Mouse (Mus musculus) liver, embryonic 13.5 days (tissue): ENCODE results near the gene Pou6f2. TPM values are rescaled to one million over a fixed set of nuclear protein-coding genes. Genes with fewer than 3 reads are reported as not detected.

Experiments
- ATAC-seq: fragments of 200-750 bp; cut with Nextera tagmentation; 2 replicates; pipeline ENCODE4 v1.8.0; 2017; ENCODE audit warnings: low read depth, mild to moderate bottlenecking, moderate number of reproducible peaks, moderate library complexity
- DNase-seq: peaks from one replicate; pipeline ENCODE4 v3.0.0; 2022
- H3K27ac ChIP-seq: fragments of 300-500 bp; sonication (generic); 2 replicates; pipeline ENCODE4 v1.5.1; 2015; ENCODE audit warnings: moderate library complexity, mild to moderate bottlenecking, inconsistent platforms
- H3K27me3 ChIP-seq: fragments of 300-500 bp; sonication (generic); 2 replicates; pipeline ENCODE4 v1.6.1; 2015; ENCODE audit warnings: mild to moderate bottlenecking, inconsistent platforms
- H3K36me3 ChIP-seq: fragments of 300-500 bp; sonication (generic); 2 replicates; pipeline ENCODE4 v1.6.1; 2015; ENCODE audit warnings: mild to moderate bottlenecking, inconsistent platforms
- H3K4me1 ChIP-seq: fragments of 300-500 bp; sonication (generic); replicated peaks from 2 replicates; pipeline ENCODE4 v1.6.1; 2015; ENCODE audit warnings: inconsistent platforms
- H3K4me2 ChIP-seq: fragments of 300-500 bp; sonication (generic); 2 replicates; pipeline ENCODE4 v1.6.1; 2015; ENCODE audit warnings: inconsistent platforms, mild to moderate bottlenecking, moderate library complexity
- H3K4me3 ChIP-seq: fragments of 300-500 bp; sonication (generic); replicated peaks from 2 replicates; pipeline ENCODE4 v1.5.1; 2015; ENCODE audit warnings: mild to moderate bottlenecking, inconsistent platforms
- H3K9ac ChIP-seq: fragments of 300-500 bp; sonication (generic); 2 replicates; pipeline ENCODE4 v1.6.1; 2015; ENCODE audit warnings: mild to moderate bottlenecking, inconsistent platforms
- H3K9me3 ChIP-seq: fragments of 300-500 bp; sonication (generic); replicated peaks from 2 replicates; pipeline ENCODE4 v1.6.1; 2016; ENCODE audit warnings: inconsistent platforms
- WGBS: fragments of 180-500 bp; shearing (Covaris S2); methylation state at CpG from one replicate; pipeline ENCODE4 v1.1.7; 2015; ENCODE audit not compliant: insufficient replicate concordance; 5-methylcytosine and 5-hydroxymethylcytosine counted together
- polyA plus RNA-seq: library from polyadenylated mRNA; unstranded; fragments of >200 nt; fragmentation: Nextera tagmentation; extraction: Ambion mirVana; gene quantifications from 2 replicates; pipeline ENCODE4 v1.2.1, GENCODE M21; 2015

Pou6f2 gene
- polyA plus RNA-seq, 1 experiment from 2014 or later: not detected

- ATAC-seq (no peak), DNase-seq (no peak)
- Histone ChIP-seq H3K27me3 (no peaks in the 10 kb centered on the region), H3K9ac (no peak overlapping the region), H3K27ac (no peak overlapping the region), H3K4me2 (no peak overlapping the region), H3K9me3 (no peaks in the 10 kb centered on the region), H3K36me3 (no peaks in the 10 kb centered on the region), H3K4me1 (no peaks in the 10 kb centered on the region), H3K4me3 (no peak overlapping the region)
- WGBS: 72% methylated on average over 8 of the region's 8 CpGs
Observed at GRCm38 (mm10) chr13:18312613-18313012, 84.9 kb downstream of the Pou6f2 start.

- Histone ChIP-seq H3K27me3 (no peaks in the 10 kb centered on the region), H3K9ac (no peak overlapping the region), H3K27ac (no peak overlapping the region), H3K36me3 (no peaks in the 10 kb centered on the region), H3K4me3 (no peak overlapping the region), H3K9me3 (no peaks in the 10 kb centered on the region), H3K4me2 (no peak overlapping the region), H3K4me1 (no peaks in the 10 kb centered on the region)
- no peak for DNase-seq
- no peak for ATAC-seq
- WGBS: 68% methylated on average over 7 of the region's 7 CpGs
Observed at GRCm38 (mm10) chr13:18309024-18309423, 88.5 kb downstream of the Pou6f2 start.

GRCm38 (mm10) chr13:18306506-18307145 lies 90.9 kb downstream of the Pou6f2 start:
- H3K4me1 ChIP-seq: no peaks in the 10 kb centered on the region
- DNase-seq (no peak), ATAC-seq (no peak)
- 73% methylated on average over 7 of the region's 7 CpGs for WGBS
- no peaks in the 10 kb centered on the region for H3K36me3 ChIP-seq
- H3K4me2 ChIP-seq: no peak overlapping the region
- no peaks in the 10 kb centered on the region for H3K27me3 ChIP-seq
- H3K4me3 ChIP-seq: no peak overlapping the region
- H3K9me3 ChIP-seq: no peaks in the 10 kb centered on the region
- H3K27ac ChIP-seq: no peak overlapping the region
- H3K9ac ChIP-seq: no peak overlapping the region

GRCm38 (mm10) chr13:18299966-18300365 lies 97.5 kb downstream of the Pou6f2 start:
- DNase-seq (no peak), ATAC-seq (no peak)
- Histone ChIP-seq H3K9ac (no peak overlapping the region), H3K36me3 (no peaks in the 10 kb centered on the region), H3K4me1 (no peaks in the 10 kb centered on the region), H3K27ac (no peak overlapping the region), H3K27me3 (no peaks in the 10 kb centered on the region), H3K4me2 (no peak overlapping the region), H3K9me3 (no peaks in the 10 kb centered on the region), H3K4me3 (no peak overlapping the region)
- WGBS: 64% methylated on average over 1 of the region's 1 CpGs

- WGBS: 76% methylated on average over 1 of the region's 1 CpGs
- DNase-seq (no peak), ATAC-seq (no peak)
- no peak overlapping the region for H3K27ac ChIP-seq
- H3K36me3 ChIP-seq: no peaks in the 10 kb centered on the region
- no peaks in the 10 kb centered on the region for H3K4me1 ChIP-seq
- H3K9ac ChIP-seq: no peak overlapping the region
- H3K4me3 ChIP-seq: no peak overlapping the region
- H3K27me3 ChIP-seq: no peaks in the 10 kb centered on the region
- H3K4me2 ChIP-seq: no peak overlapping the region
- no peaks in the 10 kb centered on the region for H3K9me3 ChIP-seq
Observed at GRCm38 (mm10) chr13:18293438-18293837, 104.0 kb downstream of the Pou6f2 start.

- Histone ChIP-seq H3K27ac (no peak overlapping the region), H3K4me1 (no peaks in the 10 kb centered on the region), H3K27me3 (no peaks in the 10 kb centered on the region), H3K9ac (no peak overlapping the region), H3K4me2 (no peak overlapping the region), H3K9me3 (no peaks in the 10 kb centered on the region), H3K36me3 (no peaks in the 10 kb centered on the region), H3K4me3 (no peak overlapping the region)
- WGBS: 62% methylated on average over 4 of the region's 4 CpGs
- no peak for DNase-seq
- ATAC-seq: no peak
Observed at GRCm38 (mm10) chr13:18290253-18290914, 107.1 kb downstream of the Pou6f2 start.

GRCm38 (mm10) chr13:18287536-18287935 lies 110.0 kb downstream of the Pou6f2 start:
- Histone ChIP-seq H3K4me1 (no peaks in the 10 kb centered on the region), H3K4me3 (no peak overlapping the region), H3K36me3 (no peaks in the 10 kb centered on the region), H3K27ac (no peak overlapping the region), H3K4me2 (no peak overlapping the region), H3K9ac (no peak overlapping the region), H3K27me3 (no peaks in the 10 kb centered on the region), H3K9me3 (no peaks in the 10 kb centered on the region)
- 73% methylated on average over 7 of the region's 7 CpGs for WGBS
- ATAC-seq (no peak), DNase-seq (no peak)

GRCm38 (mm10) chr13:18282361-18282982 lies 115.0 kb downstream of the Pou6f2 start:
- no peaks in the 10 kb centered on the region for H3K9me3 ChIP-seq
- H3K4me3 ChIP-seq: no peak overlapping the region
- no peak for ATAC-seq
- DNase-seq: no peak
- no peak overlapping the region for H3K9ac ChIP-seq
- H3K27me3 ChIP-seq: no peaks in the 10 kb centered on the region
- H3K4me2 ChIP-seq: no peak overlapping the region
- H3K4me1 ChIP-seq: no peaks in the 10 kb centered on the region
- WGBS: 55% methylated on average over 5 of the region's 5 CpGs
- no peaks in the 10 kb centered on the region for H3K36me3 ChIP-seq
- H3K27ac ChIP-seq: no peak overlapping the region

- no peaks in the 10 kb centered on the region for H3K27me3 ChIP-seq
- H3K9ac ChIP-seq: no peak overlapping the region
- 60% methylated on average over 3 of the region's 3 CpGs for WGBS
- ATAC-seq: no peak
- DNase-seq: no peak
- no peaks in the 10 kb centered on the region for H3K36me3 ChIP-seq
- no peak overlapping the region for H3K4me3 ChIP-seq
- H3K27ac ChIP-seq: no peak overlapping the region
- no peaks in the 10 kb centered on the region for H3K9me3 ChIP-seq
- H3K4me2 ChIP-seq: no peak overlapping the region
- H3K4me1 ChIP-seq: no peaks in the 10 kb centered on the region
Observed at GRCm38 (mm10) chr13:18281084-18281483, 116.4 kb downstream of the Pou6f2 start.

GRCm38 (mm10) chr13:18253131-18253530 lies 144.4 kb downstream of the Pou6f2 start:
- Histone ChIP-seq H3K27ac (no peak overlapping the region), H3K9me3 (no peaks in the 10 kb centered on the region), H3K4me2 (no peak overlapping the region), H3K4me1 (no peaks in the 10 kb centered on the region), H3K4me3 (no peak overlapping the region), H3K36me3 (no peaks in the 10 kb centered on the region), H3K9ac (no peak overlapping the region), H3K27me3 (no peaks in the 10 kb centered on the region)
- no peak for DNase-seq
- no peak for ATAC-seq
- WGBS: 66% methylated on average over 3 of the region's 3 CpGs

GRCm38 (mm10) chr13:18218566-18219234 lies 178.8 kb downstream of the Pou6f2 start:
- Histone ChIP-seq H3K4me1 (no peaks in the 10 kb centered on the region), H3K27ac (no peak overlapping the region), H3K36me3 (no peaks in the 10 kb centered on the region), H3K27me3 (no peaks in the 10 kb centered on the region), H3K9ac (no peak overlapping the region), H3K9me3 (no peaks in the 10 kb centered on the region), H3K4me2 (no peak overlapping the region), H3K4me3 (no peak overlapping the region)
- 26% methylated on average over 22 of the region's 22 CpGs for WGBS
- no peak for DNase-seq
- no peak for ATAC-seq
